Mouse (Mus musculus): ENCODE results near the gene V1ra8. TPM values are rescaled to one million over a fixed set of nuclear protein-coding genes. Genes with fewer than 3 reads are reported as not detected.

The V1ra8 gene
- polyA plus RNA-seq, 1 experiment from 2014 or later: not detected

Other genes with a start within 250 kb of the V1ra8 start
- not detected in 2 replicates for gene Vmn1r46, start 233.5 kb upstream of the V1ra8 start, polyA plus RNA-seq (2014; fragmentation: Nextera tagmentation; extraction: Ambion mirVana)
- gene Vmn1r47, start 186.6 kb upstream of the V1ra8 start, polyA plus RNA-seq (2014; fragmentation: Nextera tagmentation; extraction: Ambion mirVana): not detected in 2 replicates
- not detected in 2 replicates for gene Vmn1r48, start 166.0 kb upstream of the V1ra8 start, polyA plus RNA-seq (2014; fragmentation: Nextera tagmentation; extraction: Ambion mirVana)
- gene Vmn1r49, start 124.3 kb upstream of the V1ra8 start, polyA plus RNA-seq (2014; fragmentation: Nextera tagmentation; extraction: Ambion mirVana): not detected in 2 replicates
- not detected in 2 replicates for gene Vmn1r50, start 101.4 kb upstream of the V1ra8 start, polyA plus RNA-seq (2014; fragmentation: Nextera tagmentation; extraction: Ambion mirVana)
- gene Vmn1r51, start 80.2 kb upstream of the V1ra8 start, polyA plus RNA-seq (2014; fragmentation: Nextera tagmentation; extraction: Ambion mirVana): 0.05 TPM in 1 of 2 replicates, not detected in the other
- not detected in 2 replicates for gene Vmn1r52, start 28.0 kb upstream of the V1ra8 start, polyA plus RNA-seq (2014; fragmentation: Nextera tagmentation; extraction: Ambion mirVana)
- not detected in 2 replicates for gene Vmn1r53, start 21.6 kb downstream of the V1ra8 start, polyA plus RNA-seq (2014; fragmentation: Nextera tagmentation; extraction: Ambion mirVana)
- not detected in 2 replicates for gene Vmn1r54, start 43.5 kb downstream of the V1ra8 start, polyA plus RNA-seq (2014; fragmentation: Nextera tagmentation; extraction: Ambion mirVana)
- gene BC048671, start 98.4 kb downstream of the V1ra8 start, polyA plus RNA-seq (2014; fragmentation: Nextera tagmentation; extraction: Ambion mirVana): not detected in 2 replicates
- gene Chst13, start 122.4 kb downstream of the V1ra8 start, polyA plus RNA-seq (2014; fragmentation: Nextera tagmentation; extraction: Ambion mirVana): not detected in 2 replicates
- gene Uroc1, start 130.5 kb downstream of the V1ra8 start, polyA plus RNA-seq (2014; fragmentation: Nextera tagmentation; extraction: Ambion mirVana): not detected in 2 replicates
- 9.6 and 10.3 TPM in 2 replicates for gene Zxdc, start 166.7 kb downstream of the V1ra8 start, polyA plus RNA-seq (2014; fragmentation: Nextera tagmentation; extraction: Ambion mirVana)
- gene Cfap100, start 226.0 kb downstream of the V1ra8 start, polyA plus RNA-seq (2014; fragmentation: Nextera tagmentation; extraction: Ambion mirVana): 1.8 and 2.8 TPM in 2 replicates

All from midbrain, embryonic 11.5 days (tissue).